Mouse (Mus musculus) G1E (cell line): ENCODE results near the gene Rab31. TPM values are rescaled to one million over a fixed set of nuclear protein-coding genes. Genes with fewer than 3 reads are reported as not detected.

Source experiments
- ATAC-seq: 2 replicates; pipeline ENCODE4 v1.8.0; 2016; ENCODE audit warnings: mild to moderate bottlenecking; ENCODE audit not compliant: insufficient number of reproducible peaks, poor library complexity, low FRiP score, severe bottlenecking; ENCODE audit errors: extremely low read depth
- DNase-seq: peaks from one replicate; pipeline ENCODE4 v3.0.0; 2012; ENCODE audit warnings: low spot score
- H3K27me3 ChIP-seq: 2 replicates; pipeline ENCODE4 v1.6.1; 2012; ENCODE audit warnings: mild to moderate bottlenecking, low read length, inconsistent platforms; ENCODE audit not compliant: insufficient read depth
- H3K36me3 ChIP-seq: replicated peaks from 2 replicates; pipeline ENCODE3; 2012; ENCODE audit warnings: mild to moderate bottlenecking, inconsistent platforms
- H3K4me1 ChIP-seq: 2 replicates; pipeline ENCODE4 v1.6.1; 2012; ENCODE audit warnings: low read depth, low read length, inconsistent platforms, mixed read lengths; ENCODE audit not compliant: insufficient read depth
- H3K4me3 ChIP-seq: 2 replicates; pipeline ENCODE4 v1.5.1; 2012; ENCODE audit warnings: low read depth, mild to moderate bottlenecking, inconsistent platforms, low read length, moderate library complexity, mixed read lengths
- H3K9me3 ChIP-seq: replicated peaks from 2 replicates; pipeline ENCODE4 v1.6.1; 2012; ENCODE audit warnings: inconsistent platforms
- CTCF ChIP-seq: IDR thresholded peaks from 2 replicates; pipeline ENCODE4 v1.5.1; 2012; ENCODE audit warnings: low read depth, low read length, inconsistent platforms, mixed read lengths
- GATA1 ChIP-seq: IDR thresholded peaks from 2 replicates; pipeline ENCODE4 v1.6.1; 2012; ENCODE audit warnings: borderline replicate concordance, low read length, inconsistent platforms, mixed read lengths
- GATA2 ChIP-seq: IDR thresholded peaks from 2 replicates; pipeline ENCODE4 v1.6.1; 2012; ENCODE audit warnings: low read depth, low read length, inconsistent platforms, borderline replicate concordance
- POLR2AphosphoS5 ChIP-seq: IDR thresholded peaks from 2 replicates; pipeline ENCODE4 v1.6.1; 2012; ENCODE audit warnings: low read depth, low read length, inconsistent platforms; ENCODE audit not compliant: insufficient replicate concordance
- TAL1 ChIP-seq: conservative IDR thresholded peaks from 2 replicates; pipeline ENCODE4 v1.6.1; 2012; ENCODE audit warnings: low read depth, low read length, inconsistent platforms, mixed read lengths
- polyA plus RNA-seq: library from polyadenylated mRNA; stranded (reverse); fragments of >175 nt; gene quantifications from 2 replicates; pipeline ENCODE4 v1.2.3, GENCODE M21; 2012
- total RNA-seq, 2 experiments: library from RNA; stranded (forward) in 1 of 2; stranded (reverse) in 1 of 2; fragments of 200-1000 nt in 1 of 2; fragments of >200 nt in 1 of 2; fragmentation: Nextera tagmentation in 1 of 2; gene quantifications; 2 replicates each; pipeline ENCODE4 v1.2.3; 2014 to 2017

Rab31 gene
- total and polyA plus RNA-seq, 3 experiments: 0.20 to 1.7 (median 1.6) TPM

DNA sequence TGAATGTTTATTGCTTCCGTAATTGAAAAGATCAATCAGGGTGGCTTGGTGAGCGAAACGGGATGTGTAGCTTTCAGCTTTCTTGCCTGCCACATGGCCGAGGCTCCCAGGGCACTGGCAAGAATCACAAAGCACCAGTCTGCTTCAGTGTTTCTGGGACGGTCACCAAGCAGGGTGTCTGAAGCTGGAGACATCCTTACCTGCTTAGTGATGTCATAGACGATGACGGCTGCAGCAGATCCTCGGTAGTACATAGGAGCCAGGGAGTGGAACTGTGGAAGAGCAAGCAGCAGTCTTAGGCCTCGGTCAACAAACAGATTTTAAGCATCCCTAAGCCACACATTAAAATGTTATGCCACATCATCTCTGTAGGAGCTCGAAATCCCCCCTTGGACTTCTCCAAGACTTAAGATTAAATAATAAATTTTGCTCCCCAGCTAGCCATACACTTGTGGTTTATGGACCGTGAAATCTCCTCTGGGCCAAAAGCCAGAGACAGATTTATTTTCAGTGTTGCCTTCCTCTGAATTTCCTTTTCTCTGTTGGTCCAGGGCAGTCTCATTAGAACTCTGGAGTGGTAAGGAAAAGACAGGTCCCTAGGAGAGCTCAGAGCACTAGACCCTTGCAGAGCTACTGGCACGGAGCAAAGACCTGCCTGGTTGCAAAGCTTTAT is 74.6 kb downstream of the Rab31 start:
- ATAC-seq: no peak
- H3K36me3 ChIP-seq: no peaks in the 10 kb centered on the region

DNA sequence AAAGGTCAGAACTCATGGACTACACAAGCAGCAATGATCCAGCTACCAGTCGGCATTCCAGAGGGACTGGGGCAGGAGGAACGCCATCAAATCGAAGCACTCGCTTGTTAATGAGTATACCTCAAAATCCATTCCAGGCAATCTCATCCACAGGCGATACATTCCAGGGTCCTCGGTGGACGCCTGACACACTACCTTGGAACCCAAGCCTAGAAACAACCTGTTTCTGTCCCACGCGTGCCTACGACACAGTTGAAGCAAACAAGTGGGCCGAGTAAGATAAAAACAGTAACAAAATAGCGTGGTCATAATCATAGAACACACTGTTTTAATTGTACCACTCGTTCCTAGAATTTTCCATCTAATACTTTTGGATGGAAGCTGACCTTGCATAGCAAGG is 75.6 kb downstream of the Rab31 start:
- Histone ChIP-seq H3K9me3 (no peaks in the 10 kb centered on the region), H3K4me1 (no peaks in the 10 kb centered on the region), H3K27me3 (no peaks in the 10 kb centered on the region), H3K4me3 (no peak overlapping the region), H3K36me3 (no peaks in the 10 kb centered on the region)
- ATAC-seq (no peak), DNase-seq (no peak)
- no peak for TF ChIP-seq CTCF
- no peak for TF ChIP-seq GATA1
- TF ChIP-seq POLR2AphosphoS5: no peak
- TF ChIP-seq TAL1: no peak
- no peak for TF ChIP-seq GATA2

More for the DNA sequence above, 74.6 kb downstream of the Rab31 start:
- H3K4me3 ChIP-seq: no peak overlapping the region
- H3K4me1 ChIP-seq: no peaks in the 10 kb centered on the region
- no peak for DNase-seq
- no peak for TF ChIP-seq TAL1
- no peak for TF ChIP-seq GATA1
- TF ChIP-seq CTCF: no peak
- TF ChIP-seq POLR2AphosphoS5: no peak
- TF ChIP-seq GATA2: no peak
- H3K27me3 ChIP-seq: no peaks in the 10 kb centered on the region
- H3K9me3 ChIP-seq: no peaks in the 10 kb centered on the region

DNA sequence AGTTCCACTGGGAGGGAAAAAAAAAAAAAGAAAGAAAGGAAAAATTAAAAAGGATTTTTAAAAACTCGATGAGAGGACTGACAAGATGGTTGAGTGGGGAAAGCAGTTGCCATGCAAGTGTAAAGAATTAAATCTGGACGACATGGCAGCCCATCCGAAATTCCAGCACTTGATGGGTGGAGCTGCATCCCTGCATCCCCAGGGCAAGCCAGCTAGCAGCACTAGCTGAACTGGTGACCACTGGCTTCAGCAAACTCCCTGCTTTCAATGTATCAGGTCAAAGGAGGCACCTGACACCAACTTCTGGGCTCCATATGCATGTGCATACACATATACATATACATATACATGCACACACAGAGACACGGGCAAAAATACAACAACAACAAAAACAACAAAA is 80.3 kb downstream of the Rab31 start:
- DNase-seq: no peak

DNA sequence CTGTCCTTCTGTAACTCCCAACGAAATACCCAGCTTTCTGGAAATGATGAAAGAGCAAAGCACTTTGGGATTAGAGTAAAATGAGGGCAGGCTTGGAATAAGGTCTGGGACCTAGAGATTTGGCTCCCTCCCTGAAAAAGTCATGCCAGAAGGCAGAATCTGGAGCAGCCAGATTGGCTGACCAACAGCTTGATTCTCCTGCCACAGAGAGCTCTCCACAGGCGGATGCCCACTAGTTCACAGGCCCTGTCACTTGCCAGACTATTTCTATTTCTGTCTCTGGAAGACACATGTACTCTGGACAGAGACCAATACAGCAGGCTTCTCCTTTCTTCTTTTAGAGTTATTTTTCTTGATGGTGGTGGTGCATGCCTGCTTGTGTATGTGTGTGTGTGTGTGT is 88.8 kb downstream of the Rab31 start:
- Histone ChIP-seq H3K36me3 (no peaks in the 10 kb centered on the region), H3K27me3 (peaks cover 16% of the 10 kb centered on the region), H3K9me3 (no peaks in the 10 kb centered on the region), H3K4me1 (peaks cover 6% of the 10 kb centered on the region), H3K4me3 (no peak overlapping the region)
- ATAC-seq: no peak
- TF ChIP-seq CTCF (no peak), POLR2AphosphoS5 (no peak), TAL1 (no peak), GATA1 (no peak)
- DNase-seq: no peak

More for the DNA sequence above, 80.3 kb downstream of the Rab31 start:
- ATAC-seq: no peak
- H3K9me3 ChIP-seq: no peaks in the 10 kb centered on the region
- no peak for TF ChIP-seq GATA2
- no peak for TF ChIP-seq GATA1
- no peak for TF ChIP-seq CTCF
- TF ChIP-seq POLR2AphosphoS5: no peak
- no peak overlapping the region for H3K4me3 ChIP-seq
- H3K27me3 ChIP-seq: no peaks in the 10 kb centered on the region
- no peaks in the 10 kb centered on the region for H3K36me3 ChIP-seq
- no peaks in the 10 kb centered on the region for H3K4me1 ChIP-seq

DNA sequence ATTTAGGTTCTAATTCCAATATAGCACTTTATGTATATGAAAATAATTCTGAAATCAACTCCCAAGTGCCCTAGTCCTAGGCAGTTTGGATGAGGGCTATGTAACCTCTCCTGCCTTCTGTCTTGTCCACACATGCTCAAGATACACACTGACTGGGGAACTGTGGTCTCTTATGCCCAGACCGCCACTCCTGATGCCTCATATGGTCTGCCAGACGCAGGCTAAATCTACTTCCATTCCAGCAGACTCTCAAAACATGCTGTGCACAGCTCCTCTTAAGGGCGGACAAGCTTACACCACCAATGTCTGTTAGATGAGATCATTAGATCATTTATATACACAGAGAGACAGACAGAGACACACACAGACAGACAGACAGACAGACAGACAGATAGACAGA is 89.2 kb downstream of the Rab31 start:
- Histone ChIP-seq H3K27me3 (peaks cover 16% of the 10 kb centered on the region), H3K36me3 (no peaks in the 10 kb centered on the region), H3K4me3 (no peak overlapping the region), H3K4me1 (peaks cover 6% of the 10 kb centered on the region), H3K9me3 (no peaks in the 10 kb centered on the region)
- DNase-seq: no peak
- no peak for ATAC-seq
- TF ChIP-seq GATA2 (no peak), TAL1 (no peak), GATA1 (no peak), CTCF (no peak), POLR2AphosphoS5 (no peak)

DNA sequence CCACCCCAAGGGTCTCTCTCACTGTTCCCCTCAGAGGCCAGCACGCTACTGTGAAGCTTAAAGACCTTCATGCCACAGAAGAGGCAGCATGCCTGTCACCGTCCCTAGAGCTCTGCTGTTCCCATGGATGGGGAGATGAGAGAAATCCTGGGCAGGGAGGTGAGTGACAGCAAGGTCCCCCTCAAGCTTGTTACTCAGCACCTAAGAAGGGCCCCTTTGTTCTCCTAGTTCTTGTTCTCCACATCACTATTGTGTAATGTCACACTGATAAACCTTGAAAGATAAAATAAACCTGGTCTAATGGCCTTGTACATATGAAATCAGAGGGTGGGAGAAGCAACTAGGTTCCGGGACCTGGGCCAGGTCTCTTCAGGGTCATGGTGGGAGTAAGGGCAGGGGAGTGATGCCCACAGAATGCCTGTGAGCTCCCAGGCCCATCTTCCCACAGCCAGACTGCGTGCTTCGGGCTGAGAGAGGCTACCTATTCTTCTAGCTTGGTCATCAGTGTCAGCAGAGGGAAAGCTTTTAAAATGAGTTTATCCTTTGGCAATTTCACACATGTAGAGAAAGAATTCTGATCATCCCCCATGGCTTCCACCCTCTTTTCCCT is 90.4 kb downstream of the Rab31 start:
- peaks cover 16% of the 10 kb centered on the region for H3K27me3 ChIP-seq
- peaks cover 6% of the 10 kb centered on the region for H3K4me1 ChIP-seq
- TF ChIP-seq CTCF: no peak
- TF ChIP-seq GATA2: no peak
- H3K9me3 ChIP-seq: no peaks in the 10 kb centered on the region
- DNase-seq: no peak
- ATAC-seq: no peak
- no peaks in the 10 kb centered on the region for H3K36me3 ChIP-seq
- H3K4me3 ChIP-seq: no peak overlapping the region
